Mouse (Mus musculus): ENCODE data around the gene Rpp38. TPM values are rescaled to one million over a fixed set of nuclear protein-coding genes. Genes with fewer than 3 reads are reported as not detected.
A peak's percentile ranks its signal among the peaks of the same experiment; 100 is the strongest.

Rpp38 gene
- polyA plus RNA-seq, 1 experiment from 2014 or later = 28.3 TPM

DNA sequence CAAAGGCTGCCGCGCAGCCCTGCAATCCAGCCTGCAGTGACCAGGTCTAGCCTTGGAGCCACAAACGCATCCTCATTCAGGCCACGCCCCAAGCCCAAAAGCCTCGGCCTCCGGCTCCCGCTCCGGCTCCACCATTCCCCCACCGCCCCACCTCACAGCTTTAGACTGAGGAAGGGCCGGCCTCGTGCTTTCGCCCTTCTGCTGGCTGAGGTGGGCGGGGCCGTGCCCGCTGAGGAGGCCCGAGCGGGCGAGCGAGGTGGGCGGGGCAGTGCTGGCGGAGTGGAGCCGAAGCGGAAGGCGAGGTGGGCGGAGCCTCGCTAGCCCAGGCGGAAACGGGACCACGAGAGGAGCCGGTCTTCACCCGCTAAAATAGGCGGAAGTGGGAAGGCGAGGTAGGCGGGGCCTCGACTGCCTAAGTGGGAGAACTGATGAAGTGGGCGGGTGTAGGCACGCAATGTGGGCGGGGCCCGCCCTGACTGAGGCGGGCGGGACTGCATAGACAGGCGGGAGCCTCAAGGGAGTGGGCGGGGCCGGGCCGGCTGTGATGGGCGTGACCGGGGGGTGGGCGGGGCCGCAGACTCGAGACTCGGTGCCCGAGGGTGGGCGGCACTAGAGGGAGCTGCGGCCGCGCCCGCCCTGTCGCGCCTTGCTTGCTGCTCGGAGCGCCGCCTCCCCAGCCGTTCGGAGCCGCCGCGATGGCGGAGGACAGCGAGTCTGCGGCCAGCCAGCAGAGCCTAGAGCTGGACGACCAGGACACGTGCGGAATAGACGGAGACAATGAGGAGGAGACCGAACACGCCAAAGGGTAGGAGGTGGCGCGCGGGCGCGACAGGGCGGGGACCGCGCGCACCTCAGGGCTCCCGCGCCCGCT is 48.6 kb downstream of the Rpp38 start, which contains the start of gene Nmt2:
Gene Nmt2 (plus strand): TSS at position 611 of the 871 bp plus-strand sequence.
- Histone ChIP-seq H3K9me3 (ENCODE audit: control insufficient read depth, low read length) (no peaks in the 10 kb centered on the region), H3K27ac (ENCODE audit: low read depth) (peak within 1 kb of the TSS; percentile 86), H3K4me1 (replicated peaks; ENCODE audit: control insufficient read depth, insufficient read depth, low read length) (peaks cover 10% of the 10 kb centered on the region), H3K9ac (ENCODE audit: low read length) (peak within 1 kb of the TSS; percentile 77), H3K27me3 (replicated peaks; ENCODE audit: control insufficient read depth, insufficient read depth, low read length) (no peaks in the 10 kb centered on the region), H3K36me3 (ENCODE audit: control insufficient read depth, insufficient read depth, low read length) (no peaks in the 10 kb centered on the region), H3K4me2 (ENCODE audit: low read length) (peak within 1 kb of the TSS; percentile 58), H3K4me3 (ENCODE audit: low read depth, low read length) (peak within 1 kb of the TSS; percentile 86)
- peak; percentile 97 for ATAC-seq (replicated peaks; ENCODE audit: low FRiP score, low TSS enrichment, low read depth)
- DNase-seq (ENCODE audit: low spot score) = peak; percentile 98
- WGBS = under 1% methylated on average over 78 of the region's 88 CpGs

DNA sequence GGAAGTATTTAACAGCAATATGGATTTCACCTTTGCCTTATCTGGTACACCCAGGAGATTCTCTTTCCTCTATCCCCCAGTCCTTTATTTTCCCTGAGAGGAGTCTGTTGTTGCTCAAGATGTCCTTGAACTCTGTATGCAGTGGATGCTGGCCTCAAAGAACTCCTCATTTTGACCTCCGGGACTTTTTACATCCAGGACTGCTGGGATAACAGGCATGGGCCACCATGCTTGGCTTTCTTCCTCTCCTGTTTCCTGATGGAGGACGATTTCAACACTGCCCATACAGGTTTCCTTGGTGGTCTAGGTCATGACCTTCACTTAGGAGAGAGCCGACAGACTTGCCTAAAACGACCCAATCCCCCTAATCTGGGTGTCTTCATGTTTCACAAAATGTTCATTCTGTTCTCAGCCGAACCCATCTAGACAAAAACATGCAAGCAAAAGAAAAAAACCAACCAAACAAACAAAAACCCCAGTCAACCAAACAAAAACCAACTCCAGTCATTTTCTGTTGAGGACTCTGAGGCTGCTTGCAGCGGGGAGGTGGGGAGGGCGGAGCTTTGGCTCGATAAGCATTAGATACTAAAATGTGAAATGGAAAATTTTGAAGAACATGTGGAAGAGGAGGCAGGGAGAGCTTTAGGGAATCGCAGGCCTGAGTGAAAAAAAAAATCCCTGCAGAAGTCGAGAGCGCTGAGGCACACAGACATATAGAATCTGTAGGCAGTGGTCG is 49.4 kb downstream of the Rpp38 start:
- H3K27ac ChIP-seq (ENCODE audit: low read depth) = peak overlapping the region; percentile 83
- peak overlapping the region; percentile 50 for H3K4me2 ChIP-seq (ENCODE audit: low read length)
- WGBS = 6% methylated on average over 12 of the region's 12 CpGs
- no peaks in the 10 kb centered on the region for H3K36me3 ChIP-seq (ENCODE audit: control insufficient read depth, insufficient read depth, low read length)
- no peaks in the 10 kb centered on the region for H3K27me3 ChIP-seq (replicated peaks; ENCODE audit: control insufficient read depth, insufficient read depth, low read length)
- no peak for DNase-seq (ENCODE audit: low spot score)
- peak; percentile 0; the same call in 1 of the 2 replicates for ATAC-seq (replicated peaks; ENCODE audit: low FRiP score, low TSS enrichment, low read depth)
- H3K4me1 ChIP-seq (replicated peaks; ENCODE audit: control insufficient read depth, insufficient read depth, low read length) = peaks cover 10% of the 10 kb centered on the region
- H3K9me3 ChIP-seq (ENCODE audit: control insufficient read depth, low read length) = no peaks in the 10 kb centered on the region
- H3K4me3 ChIP-seq (ENCODE audit: low read depth, low read length) = peak overlapping the region; percentile 86
- H3K9ac ChIP-seq (ENCODE audit: low read length) = peak overlapping the region; percentile 55

DNA sequence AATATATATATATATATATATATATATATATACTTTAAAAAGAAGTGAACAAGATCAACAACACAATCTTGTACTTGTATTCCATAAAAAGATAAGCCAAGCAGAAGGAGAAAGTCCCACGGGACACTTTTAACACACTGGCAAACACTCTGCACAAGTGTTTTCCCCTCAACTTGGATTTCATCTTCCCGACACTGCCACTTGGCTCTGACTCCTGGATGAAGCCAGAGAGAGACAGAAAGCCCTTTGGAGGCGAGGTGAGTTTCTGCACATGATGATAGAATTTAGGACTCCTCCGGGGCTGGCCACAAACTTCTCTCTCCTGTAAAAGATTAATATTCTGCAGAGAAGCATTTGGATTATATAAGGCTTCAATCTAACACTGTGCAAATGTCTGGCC is 51.1 kb downstream of the Rpp38 start:
- H3K9me3 ChIP-seq (ENCODE audit: control insufficient read depth, low read length) = no peaks in the 10 kb centered on the region
- H3K4me1 ChIP-seq (replicated peaks; ENCODE audit: control insufficient read depth, insufficient read depth, low read length) = peaks cover 10% of the 10 kb centered on the region
- ATAC-seq (replicated peaks; ENCODE audit: low FRiP score, low TSS enrichment, low read depth) = no peak
- H3K27me3 ChIP-seq (replicated peaks; ENCODE audit: control insufficient read depth, insufficient read depth, low read length) = no peaks in the 10 kb centered on the region
- no peaks in the 10 kb centered on the region for H3K36me3 ChIP-seq (ENCODE audit: control insufficient read depth, insufficient read depth, low read length)
- H3K4me3 ChIP-seq (ENCODE audit: low read depth, low read length) = no peak overlapping the region
- no peak overlapping the region for H3K9ac ChIP-seq (ENCODE audit: low read length)
- no peak overlapping the region for H3K27ac ChIP-seq (ENCODE audit: low read depth)
- WGBS = 87% methylated on average over 4 of the region's 4 CpGs
- DNase-seq (ENCODE audit: low spot score) = no peak
- H3K4me2 ChIP-seq (ENCODE audit: low read length) = no peak overlapping the region

Other genes with a start within 250 kb of the Rpp38 start
- gene Fam171a1, start 218.4 kb downstream of the Rpp38 start, polyA plus RNA-seq (2014; fragmentation: Nextera tagmentation; extraction: Ambion mirVana) = 39.9 and 41.1 TPM in 2 replicates
- gene Nmt2, start 48.4 kb downstream of the Rpp38 start, polyA plus RNA-seq (2014; fragmentation: Nextera tagmentation; extraction: Ambion mirVana) = 49.9 and 51.0 TPM in 2 replicates
- 0.75 and 0.76 TPM in 2 replicates for gene Acbd7, start 3.5 kb upstream of the Rpp38 start, polyA plus RNA-seq (2014; fragmentation: Nextera tagmentation; extraction: Ambion mirVana)
- gene Olah, start 64.6 kb upstream of the Rpp38 start, polyA plus RNA-seq (2014; fragmentation: Nextera tagmentation; extraction: Ambion mirVana) = not detected in 2 replicates
- not detected in 2 replicates for gene Meig1, start 90.0 kb upstream of the Rpp38 start, polyA plus RNA-seq (2014; fragmentation: Nextera tagmentation; extraction: Ambion mirVana)
- gene Dclre1c, start 91.5 kb upstream of the Rpp38 start, polyA plus RNA-seq (2014; fragmentation: Nextera tagmentation; extraction: Ambion mirVana) = 7.2 and 7.8 TPM in 2 replicates
- 15.3 and 16.0 TPM in 2 replicates for gene Suv39h2, start 142.4 kb upstream of the Rpp38 start, polyA plus RNA-seq (2014; fragmentation: Nextera tagmentation; extraction: Ambion mirVana)
- 4.8 and 5.1 TPM in 2 replicates for gene Gm45902, start 180.1 kb upstream of the Rpp38 start, polyA plus RNA-seq (2014; fragmentation: Nextera tagmentation; extraction: Ambion mirVana)
- gene Hspa14, start 180.2 kb upstream of the Rpp38 start, polyA plus RNA-seq (2014; fragmentation: Nextera tagmentation; extraction: Ambion mirVana) = 113 and 119 TPM in 2 replicates
- 0.22 TPM in 2 replicates for gene Cdnf, start 180.4 kb upstream of the Rpp38 start, polyA plus RNA-seq (2014; fragmentation: Nextera tagmentation; extraction: Ambion mirVana)
- gene Fam107b, start 237.8 kb upstream of the Rpp38 start, polyA plus RNA-seq (2014; fragmentation: Nextera tagmentation; extraction: Ambion mirVana) = 61.2 and 67.1 TPM in 2 replicates

All from intestine, embryonic 14.5 days (tissue).